In the genomic region with DNA sequence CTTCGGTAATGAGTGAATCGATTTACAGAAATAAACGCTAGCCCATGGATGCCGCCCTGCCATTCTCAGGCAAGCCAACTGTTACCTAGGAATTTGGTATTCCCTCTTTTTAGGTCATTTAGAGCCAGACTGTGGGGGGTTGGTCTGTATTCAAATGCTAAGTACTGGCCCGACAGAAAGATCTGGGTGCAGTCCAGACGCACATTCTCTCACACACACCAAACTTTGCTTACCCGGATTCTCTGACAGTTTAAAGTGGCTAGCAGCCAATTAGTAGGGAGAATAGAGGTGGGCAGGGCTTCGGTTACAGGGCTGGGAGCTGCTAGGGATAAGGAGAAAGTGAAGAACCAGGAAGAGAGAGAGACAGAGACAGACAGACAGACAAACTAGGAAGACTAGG, we compare ENCODE assay signal across 13 mouse cellular contexts. TPM values are rescaled to one million over a fixed set of nuclear protein-coding genes. Genes with fewer than 3 reads are reported as not detected.
DNase-seq lines count a peak whose midpoint lies in the region; ATAC-seq lines count a peak whose summit lies in the region.
"Had no signal": no experiment of that assay in that cellular context is flagged by ENCODE, and none has a peak within 500 bp of the region (broad histone marks: within the 10 kb centered on the region; RNA-seq: fewer than 3 reads in every experiment).

No protein-coding gene starts in this region.

- H3K27me3 ChIP-seq in heart, embryonic 16.5 days (ENCODE audit: control insufficient read depth, insufficient read depth, low read length): no peaks in the 10 kb centered on the region
- H3K27me3 ChIP-seq in midbrain, embryonic 14.5 days (ENCODE audit: control insufficient read depth, insufficient read depth, low read length): no peaks in the 10 kb centered on the region
- no peaks in the 10 kb centered on the region for H3K27me3 ChIP-seq in midbrain, embryonic 10.5 days (ENCODE audit: low read depth, poor library complexity, severe bottlenecking)
- H3K27me3 ChIP-seq in forebrain, embryonic 14.5 days (replicated peaks; ENCODE audit: control insufficient read depth, insufficient read depth, low read length): no peaks in the 10 kb centered on the region
- H3K27me3 ChIP-seq in neural tube, embryonic 15.5 days (replicated peaks): no peaks in the 10 kb centered on the region
- H3K27me3 ChIP-seq: liver, embryonic 12.5 days; midbrain, embryonic 12.5 days had no signal

- H3K27ac ChIP-seq in heart, embryonic 16.5 days (ENCODE audit: low read length): no peak overlapping the region
- H3K27ac ChIP-seq in midbrain, embryonic 14.5 days (replicated peaks; ENCODE audit: low read depth, low read length): no peak overlapping the region
- no peak overlapping the region for H3K27ac ChIP-seq in midbrain, embryonic 10.5 days (replicated peaks)
- no peak overlapping the region for H3K27ac ChIP-seq in forebrain, embryonic 14.5 days (ENCODE audit: low read depth, low read length)
- H3K27ac ChIP-seq in neural tube, embryonic 15.5 days (replicated peaks): no peak overlapping the region
- H3K27ac ChIP-seq: embryonic facial prominence, embryonic 10.5 days; liver, embryonic 12.5 days; midbrain, embryonic 12.5 days had no signal

- H3K9ac ChIP-seq in heart, embryonic 16.5 days (ENCODE audit: low read length): no peak overlapping the region
- no peak overlapping the region for H3K9ac ChIP-seq in midbrain, embryonic 14.5 days (replicated peaks; ENCODE audit: low read length)
- no peak overlapping the region for H3K9ac ChIP-seq in forebrain, embryonic 14.5 days (ENCODE audit: low read length)
- no peak overlapping the region for H3K9ac ChIP-seq in neural tube, embryonic 15.5 days (replicated peaks)
- H3K9ac ChIP-seq: liver, embryonic 12.5 days; midbrain, embryonic 12.5 days had no signal

- H3K9me3 ChIP-seq in heart, embryonic 16.5 days (replicated peaks; ENCODE audit: control insufficient read depth, low read length): no peaks in the 10 kb centered on the region
- no peaks in the 10 kb centered on the region for H3K9me3 ChIP-seq in midbrain, embryonic 14.5 days (ENCODE audit: control insufficient read depth, low read length)
- no peaks in the 10 kb centered on the region; the same call in 1 of the 2 replicates for H3K9me3 ChIP-seq in midbrain, embryonic 10.5 days (replicated peaks)
- no peaks in the 10 kb centered on the region for H3K9me3 ChIP-seq in forebrain, embryonic 14.5 days (replicated peaks; ENCODE audit: control insufficient read depth, low read length)
- H3K9me3 ChIP-seq in neural tube, embryonic 15.5 days (replicated peaks): no peaks in the 10 kb centered on the region
- H3K9me3 ChIP-seq: embryonic facial prominence, embryonic 10.5 days; midbrain, embryonic 12.5 days had no signal

- no peak overlapping the region for H3K4me2 ChIP-seq in heart, embryonic 16.5 days (ENCODE audit: low read depth, low read length)
- no peak overlapping the region for H3K4me2 ChIP-seq in midbrain, embryonic 14.5 days (ENCODE audit: low read length)
- H3K4me2 ChIP-seq in forebrain, embryonic 14.5 days (ENCODE audit: low read length): peak overlapping the region; percentile 3; the same call in 1 of the 2 replicates
- no peak overlapping the region for H3K4me2 ChIP-seq in neural tube, embryonic 15.5 days
- H3K4me2 ChIP-seq: liver, embryonic 12.5 days; midbrain, embryonic 12.5 days had no signal

- no peak overlapping the region for H3K4me3 ChIP-seq in heart, embryonic 16.5 days (ENCODE audit: low read length)
- no peak overlapping the region for H3K4me3 ChIP-seq in midbrain, embryonic 14.5 days (replicated peaks; ENCODE audit: low read depth, low read length)
- no peak overlapping the region for H3K4me3 ChIP-seq in midbrain, embryonic 10.5 days
- no peak overlapping the region for H3K4me3 ChIP-seq in forebrain, embryonic 14.5 days (ENCODE audit: low read depth, low read length)
- H3K4me3 ChIP-seq in neural tube, embryonic 15.5 days (replicated peaks): no peak overlapping the region
- H3K4me3 ChIP-seq: embryonic facial prominence, embryonic 10.5 days; liver, embryonic 12.5 days; midbrain, embryonic 12.5 days had no signal

- 73% methylated on average over 8 of the region's 8 CpGs for WGBS in heart, embryonic 16.5 days
- 77% methylated on average over 8 of the region's 8 CpGs for WGBS in midbrain, embryonic 14.5 days
- WGBS in midbrain, embryonic 10.5 days: 85% methylated on average over 8 of the region's 8 CpGs
- WGBS in forebrain, embryonic 14.5 days: 25% methylated on average over 8 of the region's 8 CpGs
- WGBS in neural tube, embryonic 15.5 days: 68% methylated on average over 8 of the region's 8 CpGs

- DNase-seq in heart, adult 9 months (ENCODE audit: low spot score in 2 of 2): no peak
- peak; percentile 58 for DNase-seq in midbrain, embryonic 14.5 days
- no peak for DNase-seq in midbrain, embryonic 10.5 days (ENCODE audit: low spot score)
- DNase-seq in forebrain, embryonic 14.5 days (ENCODE audit: low spot score): peak; percentile 83
- DNase-seq: kidney, postnatal 4 days; spleen, adult 18-20 months had no signal

- H3K36me3 ChIP-seq in heart, embryonic 16.5 days (ENCODE audit: control insufficient read depth, insufficient read depth): peaks cover 2% of the 10 kb centered on the region
- no peaks in the 10 kb centered on the region for H3K36me3 ChIP-seq in midbrain, embryonic 14.5 days (ENCODE audit: control insufficient read depth, insufficient read depth, low read length)
- H3K36me3 ChIP-seq in midbrain, embryonic 10.5 days: peaks cover 66% of the 10 kb centered on the region
- H3K36me3 ChIP-seq in forebrain, embryonic 14.5 days (ENCODE audit: control insufficient read depth, insufficient read depth, low read length): no peaks in the 10 kb centered on the region; the same call in 1 of the 2 replicates
- no peaks in the 10 kb centered on the region for H3K36me3 ChIP-seq in neural tube, embryonic 15.5 days

- H3K4me1 ChIP-seq in heart, embryonic 16.5 days (ENCODE audit: control insufficient read depth, insufficient read depth, low read length): no peaks in the 10 kb centered on the region
- H3K4me1 ChIP-seq in midbrain, embryonic 14.5 days (ENCODE audit: control insufficient read depth, insufficient read depth, low read length): no peaks in the 10 kb centered on the region
- peaks cover 6% of the 10 kb centered on the region; the same call in 1 of the 2 replicates for H3K4me1 ChIP-seq in midbrain, embryonic 10.5 days
- no peaks in the 10 kb centered on the region for H3K4me1 ChIP-seq in forebrain, embryonic 14.5 days (ENCODE audit: control insufficient read depth, insufficient read depth, low read length)
- 0 out of 2 replicates have a peak, but pooled peaks cover 11% of the 10 kb centered on the region for H3K4me1 ChIP-seq in neural tube, embryonic 15.5 days
- H3K4me1 ChIP-seq: embryonic facial prominence, embryonic 10.5 days had no signal

- ATAC-seq in heart, embryonic 16.5 days (replicated peaks; ENCODE audit: extremely low read depth, insufficient read depth, low FRiP score): peak; percentile 41; the same call in 1 of the 2 replicates
- no peak for ATAC-seq in midbrain, embryonic 14.5 days (ENCODE audit: low FRiP score, low TSS enrichment)
- peak; percentile 87 for ATAC-seq in forebrain, embryonic 14.5 days
- peak; percentile 62; the same call in 1 of the 2 replicates for ATAC-seq in neural tube, embryonic 15.5 days (ENCODE audit: low FRiP score)
- ATAC-seq in inflammation-experienced regulatory T-cells, adult 6 months: no peak
- ATAC-seq in monocyte, adult 5-6 weeks (replicated peaks; ENCODE audit: insufficient number of reproducible peaks, low FRiP score, low TSS enrichment, poor library complexity, severe bottlenecking): no peak
- ATAC-seq: liver, embryonic 12.5 days had no signal

RNA-seq across cellular contexts. Expression of a gene that starts 55.5 kb away (rescaled TPM):
- 8.0 and 9.3 TPM in 2 replicates for polyA plus RNA-seq in heart, embryonic 16.5 days (2015; fragmentation: Nextera tagmentation; extraction: Ambion mirVana)
- 34.5 and 41.5 TPM in 2 replicates for polyA plus RNA-seq in midbrain, embryonic 14.5 days (2014; fragmentation: Nextera tagmentation; extraction: Ambion mirVana)
- polyA plus RNA-seq in midbrain, embryonic 10.5 days (2016; fragmentation: Nextera tagmentation; extraction: Ambion mirVana): 18.2 and 22.7 TPM in 2 replicates
- polyA plus RNA-seq in forebrain, embryonic 14.5 days (2014; fragmentation: Nextera tagmentation; extraction: Ambion mirVana): 15.3 and 22.6 TPM in 2 replicates
- 20.5 and 22.9 TPM in 2 replicates for polyA plus RNA-seq in neural tube, embryonic 15.5 days (2015; fragmentation: Nextera tagmentation; extraction: Ambion mirVana)
- not detected for polyA plus RNA-seq in inflammation-experienced regulatory T-cells, adult 6 months (2017; shearing (Covaris generic))
- total RNA-seq in monocyte, adult 5-6 weeks (2017): 8.1 to 15.0 TPM (median 10.9 TPM) in 3 replicates

Comparison
In these comparisons a context has a peak if more than half of its experiments do, and no peak if none do; other contexts are left out.
1. DNase-seq: peak in midbrain, embryonic 14.5 days (single experiment) and forebrain, embryonic 14.5 days (single experiment); none in heart, adult 9 months (0 of 2) and midbrain, embryonic 10.5 days (single experiment).
2. ATAC-seq: peak in heart, embryonic 16.5 days (single experiment), forebrain, embryonic 14.5 days (single experiment) and neural tube, embryonic 15.5 days (single experiment); none in midbrain, embryonic 14.5 days (single experiment), inflammation-experienced regulatory T-cells, adult 6 months (single experiment) and monocyte, adult 5-6 weeks (single experiment).